Mouse (Mus musculus) limb, embryonic 14.5 days (tissue): ENCODE data around the gene D330045A20Rik. TPM values are rescaled to one million over a fixed set of nuclear protein-coding genes. Genes with fewer than 3 reads are reported as not detected.

ENCODE experiments used
- ATAC-seq: fragments of 200-750 bp; cut with Nextera tagmentation; 2 replicates; pipeline ENCODE4 v1.8.0; 2017; ENCODE audit warnings: low read depth, moderate number of reproducible peaks, moderate TSS enrichment; ENCODE audit not compliant: low FRiP score
- DNase-seq: peaks from one replicate; pipeline ENCODE4 v3.0.0-alpha.2; 2015; ENCODE audit warnings: low spot score
- H3K27ac ChIP-seq: fragments of 300-500 bp; sonication (generic); replicated peaks from 2 replicates; pipeline ENCODE4 v1.5.1; 2014; ENCODE audit warnings: low read depth, mild to moderate bottlenecking, low read length, moderate library complexity, mixed read lengths
- H3K27me3 ChIP-seq: fragments of 300-500 bp; sonication (generic); 2 replicates; pipeline ENCODE4 v1.6.1; 2014; ENCODE audit warnings: low read length, mixed read lengths; ENCODE audit not compliant: control insufficient read depth, insufficient read depth
- H3K36me3 ChIP-seq: fragments of 300-500 bp; sonication (generic); 2 replicates; pipeline ENCODE4 v1.6.1; 2014; ENCODE audit warnings: mild to moderate bottlenecking, low read length, moderate library complexity, mixed read lengths; ENCODE audit not compliant: control insufficient read depth, insufficient read depth
- H3K4me1 ChIP-seq: fragments of 300-500 bp; sonication (generic); 2 replicates; pipeline ENCODE4 v1.6.1; 2014; ENCODE audit warnings: antibody characterized with exemption, low read length, mixed read lengths; ENCODE audit not compliant: control insufficient read depth, insufficient read depth
- H3K4me2 ChIP-seq: fragments of 300-500 bp; sonication (generic); replicated peaks from 2 replicates; pipeline ENCODE4 v1.6.1; 2014; ENCODE audit warnings: low read depth, mild to moderate bottlenecking, low read length, moderate library complexity; ENCODE audit not compliant: severe bottlenecking
- H3K4me3 ChIP-seq: fragments of 300-500 bp; sonication (generic); replicated peaks from 2 replicates; pipeline ENCODE4 v1.5.1; 2014; ENCODE audit warnings: low read length
- H3K9ac ChIP-seq: fragments of 300-500 bp; sonication (generic); 2 replicates; pipeline ENCODE4 v1.6.1; 2014; ENCODE audit warnings: mild to moderate bottlenecking, low read depth, low read length, moderate library complexity; ENCODE audit not compliant: severe bottlenecking
- H3K9me3 ChIP-seq: fragments of 300-500 bp; sonication (generic); 2 replicates; pipeline ENCODE4 v1.6.1; 2016; ENCODE audit warnings: low read length; ENCODE audit not compliant: control insufficient read depth
- POLR2A ChIP-seq: fragments of 200-500 bp; IDR thresholded peaks from 2 replicates; pipeline ENCODE4 v1.8.0; 2012; ENCODE audit warnings: inconsistent platforms, mild to moderate bottlenecking, moderate library complexity, borderline replicate concordance; ENCODE audit not compliant: insufficient read depth, insufficient read length; ENCODE audit errors: extremely low read depth
- WGBS: fragments of 180-500 bp; shearing (Covaris S2); extraction: QIAGEN DNeasy Blood & Tissue Kit; methylation state at CpG from one replicate; pipeline ENCODE4 v1.1.7; 2014; 5-methylcytosine and 5-hydroxymethylcytosine counted together
- polyA plus RNA-seq, 2 experiments: library from polyadenylated mRNA; depleted of rRNA in 1 of 2; stranded (reverse) in 1 of 2; unstranded in 1 of 2; fragments of >200 nt; fragmentation: Nextera tagmentation in 1 of 2; extraction: Ambion mirVana in 1 of 2; gene quantifications; 2 replicates each; pipeline versions ENCODE4 v1.2.1 to v1.2.3; 2012 to 2014

Gene D330045A20Rik
- polyA plus RNA-seq, 2 experiments: 0.75 to 0.99 TPM

- H3K4me3 ChIP-seq: no peak overlapping the region
- H3K4me1 ChIP-seq: no peaks in the 10 kb centered on the region
- no peaks in the 10 kb centered on the region for H3K36me3 ChIP-seq
- H3K27ac ChIP-seq: no peak overlapping the region
- H3K9ac ChIP-seq: no peak overlapping the region
- 67% methylated on average over 7 of the region's 7 CpGs for WGBS
- no peaks in the 10 kb centered on the region for H3K9me3 ChIP-seq
- no peak for ATAC-seq
- H3K27me3 ChIP-seq: no peaks in the 10 kb centered on the region
- no peak overlapping the region for H3K4me2 ChIP-seq
- no peak for TF ChIP-seq POLR2A
- DNase-seq: no peak
Observed at GRCm38 (mm10) chrX:139482083-139482482, 1.9 kb downstream of the D330045A20Rik start.

- Histone ChIP-seq H3K9ac (no peak overlapping the region), H3K9me3 (no peaks in the 10 kb centered on the region), H3K27me3 (no peaks in the 10 kb centered on the region), H3K4me2 (no peak overlapping the region), H3K36me3 (no peaks in the 10 kb centered on the region), H3K4me3 (no peak overlapping the region), H3K27ac (no peak overlapping the region), H3K4me1 (no peaks in the 10 kb centered on the region)
- no peak for ATAC-seq
- WGBS: 86% methylated on average over 1 of the region's 1 CpGs
- no peak for TF ChIP-seq POLR2A
- no peak for DNase-seq
Observed at GRCm38 (mm10) chrX:139484974-139485373, 4.8 kb downstream of the D330045A20Rik start.

- 72% methylated on average over 2 of the region's 2 CpGs for WGBS
- H3K27ac ChIP-seq: no peak overlapping the region
- no peaks in the 10 kb centered on the region for H3K4me1 ChIP-seq
- TF ChIP-seq POLR2A: no peak
- no peak overlapping the region for H3K4me2 ChIP-seq
- H3K27me3 ChIP-seq: no peaks in the 10 kb centered on the region
- ATAC-seq: no peak
- H3K9me3 ChIP-seq: no peaks in the 10 kb centered on the region
- no peak for DNase-seq
- H3K4me3 ChIP-seq: no peak overlapping the region
- no peaks in the 10 kb centered on the region for H3K36me3 ChIP-seq
- H3K9ac ChIP-seq: no peak overlapping the region
Observed at GRCm38 (mm10) chrX:139516156-139516555, 36.0 kb downstream of the D330045A20Rik start.

- H3K4me1 ChIP-seq: no peaks in the 10 kb centered on the region
- no peak overlapping the region for H3K27ac ChIP-seq
- 76% methylated on average over 2 of the region's 2 CpGs for WGBS
- H3K36me3 ChIP-seq: no peaks in the 10 kb centered on the region
- TF ChIP-seq POLR2A: no peak
- H3K9me3 ChIP-seq: no peaks in the 10 kb centered on the region
- H3K9ac ChIP-seq: no peak overlapping the region
- H3K4me3 ChIP-seq: no peak overlapping the region
- H3K4me2 ChIP-seq: no peak overlapping the region
- no peak for ATAC-seq
- H3K27me3 ChIP-seq: no peaks in the 10 kb centered on the region
- DNase-seq: no peak
Observed at GRCm38 (mm10) chrX:139519251-139519650, 39.1 kb downstream of the D330045A20Rik start.

GRCm38 (mm10) chrX:139524303-139525091, 44.3 kb downstream of the D330045A20Rik start:
- H3K9ac ChIP-seq: no peak overlapping the region
- 62% methylated on average over 5 of the region's 5 CpGs for WGBS
- ATAC-seq (no peak), DNase-seq (no peak)
- H3K4me2 ChIP-seq: no peak overlapping the region
- 0 out of 2 replicates have a peak, but pooled peaks cover 4% of the 10 kb centered on the region for H3K9me3 ChIP-seq
- H3K27ac ChIP-seq: no peak overlapping the region
- no peaks in the 10 kb centered on the region for H3K27me3 ChIP-seq
- H3K36me3 ChIP-seq: no peaks in the 10 kb centered on the region
- no peaks in the 10 kb centered on the region for H3K4me1 ChIP-seq
- TF ChIP-seq POLR2A: no peak
- no peak overlapping the region for H3K4me3 ChIP-seq
